Mouse (Mus musculus) brain, embryonic 14.5 days (tissue): ENCODE results near the gene Gm8978. TPM values are rescaled to one million over a fixed set of nuclear protein-coding genes. Genes with fewer than 3 reads are reported as not detected.
"Not testable (repeated sequence)": the region's sequence is repeated elsewhere in the genome, so short reads cannot be mapped to it uniquely, and the experiment has no call there.

Experiments
- DNase-seq: peaks from one replicate; pipeline ENCODE4 v3.0.0-alpha.2; 2011; ENCODE audit warnings: low read depth
- polyA plus RNA-seq: library from polyadenylated mRNA; depleted of rRNA; stranded (reverse); fragments of >200 nt; gene quantifications from 2 replicates; pipeline ENCODE4 v1.2.3, GENCODE M21; 2012; rRNA removed

The Gm8978 gene
- polyA plus RNA-seq: not detected in 2 replicates

DNA sequence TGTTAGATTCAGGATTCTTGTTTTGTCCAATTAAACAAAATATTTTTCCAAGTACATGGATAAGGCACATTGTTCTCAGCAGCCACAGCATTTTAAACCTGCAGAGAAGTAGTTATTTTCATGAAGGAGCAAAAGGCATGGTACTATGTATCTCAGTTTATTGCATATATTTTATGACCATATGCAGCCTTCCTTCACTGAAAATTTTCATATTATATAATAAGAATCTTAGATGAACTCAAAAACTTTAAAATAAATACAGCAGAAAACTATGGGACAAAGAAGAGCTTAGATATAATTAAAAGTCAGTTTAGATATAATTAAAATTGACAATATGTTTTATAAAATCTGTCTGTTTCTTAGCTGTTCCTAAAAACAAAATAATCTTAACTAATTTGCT, at the start of gene Gm8978:
Gene Gm8978, minus strand, starts transcription at position 101 of the 400 bp plus-strand sequence.
- DNase-seq: not testable (repeated sequence)

GRCm38 (mm10) chr19:33589626-33590302, 35.3 kb downstream of the Gm8978 start:
- peak; percentile 92 for DNase-seq

DNA sequence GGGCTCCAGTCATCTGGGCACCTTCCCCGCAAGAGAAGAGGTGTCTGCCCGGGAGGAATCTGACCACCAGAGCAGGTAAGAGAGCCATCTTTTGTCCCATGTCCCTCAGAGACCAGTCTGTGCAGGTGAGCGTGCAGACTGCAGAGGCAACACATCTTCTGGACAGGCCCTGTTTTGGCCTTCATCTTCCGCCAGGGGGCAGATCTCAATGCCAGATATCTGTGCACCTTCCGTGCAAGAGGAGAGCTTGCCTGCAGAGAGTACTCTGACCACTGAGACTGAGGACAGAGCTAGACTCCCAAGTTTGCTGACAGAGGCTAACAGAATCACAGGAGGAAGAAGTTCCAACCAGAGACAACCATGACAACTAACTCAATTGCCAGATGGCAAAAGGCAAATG, 56.5 kb downstream of the Gm8978 start:
- not testable (repeated sequence) for DNase-seq

Other genes starting within 250 kb of the Gm8978 start
- 2.1 and 2.5 TPM in 2 replicates for gene Rnls, start 233.0 kb downstream of the Gm8978 start, polyA plus RNA-seq
- not detected in 2 replicates for gene Lipo4, start 107.5 kb downstream of the Gm8978 start, polyA plus RNA-seq
- gene Lipo2, start 126.1 kb upstream of the Gm8978 start, polyA plus RNA-seq: 0.24 and 0.48 TPM in 2 replicates
- gene Lipo3, start 136.7 kb upstream of the Gm8978 start, polyA plus RNA-seq: 8.1 and 10.0 TPM in 2 replicates
- gene Lipo1, start 162.2 kb upstream of the Gm8978 start, polyA plus RNA-seq: not detected in 2 replicates